Mouse (Mus musculus): ENCODE results near the gene Cit.

GRCm38 (mm10) chr5:116045581-116045980 is 200.5 kb downstream of the Cit start:
- TF ChIP-seq CTCF (IDR thresholded peaks at IDR 0.05; ENCODE audit: control insufficient read depth, insufficient read depth, insufficient replicate concordance, low read depth, low read length) (no peak), POLR2A (IDR thresholded peaks at IDR 0.05; ENCODE audit: control insufficient read depth, low read depth, low read length) (no peak)

Data from testis, adult 2 months (tissue).